Mouse (Mus musculus): Measurements from ENCODE around the gene Ndst2. TPM values are rescaled to one million over a fixed set of nuclear protein-coding genes. Genes with fewer than 3 reads are reported as not detected.

The Ndst2 gene
- 33.3 and 38.6 TPM in 2 replicates for polyA plus RNA-seq (2012; rRNA removed)

DNA sequence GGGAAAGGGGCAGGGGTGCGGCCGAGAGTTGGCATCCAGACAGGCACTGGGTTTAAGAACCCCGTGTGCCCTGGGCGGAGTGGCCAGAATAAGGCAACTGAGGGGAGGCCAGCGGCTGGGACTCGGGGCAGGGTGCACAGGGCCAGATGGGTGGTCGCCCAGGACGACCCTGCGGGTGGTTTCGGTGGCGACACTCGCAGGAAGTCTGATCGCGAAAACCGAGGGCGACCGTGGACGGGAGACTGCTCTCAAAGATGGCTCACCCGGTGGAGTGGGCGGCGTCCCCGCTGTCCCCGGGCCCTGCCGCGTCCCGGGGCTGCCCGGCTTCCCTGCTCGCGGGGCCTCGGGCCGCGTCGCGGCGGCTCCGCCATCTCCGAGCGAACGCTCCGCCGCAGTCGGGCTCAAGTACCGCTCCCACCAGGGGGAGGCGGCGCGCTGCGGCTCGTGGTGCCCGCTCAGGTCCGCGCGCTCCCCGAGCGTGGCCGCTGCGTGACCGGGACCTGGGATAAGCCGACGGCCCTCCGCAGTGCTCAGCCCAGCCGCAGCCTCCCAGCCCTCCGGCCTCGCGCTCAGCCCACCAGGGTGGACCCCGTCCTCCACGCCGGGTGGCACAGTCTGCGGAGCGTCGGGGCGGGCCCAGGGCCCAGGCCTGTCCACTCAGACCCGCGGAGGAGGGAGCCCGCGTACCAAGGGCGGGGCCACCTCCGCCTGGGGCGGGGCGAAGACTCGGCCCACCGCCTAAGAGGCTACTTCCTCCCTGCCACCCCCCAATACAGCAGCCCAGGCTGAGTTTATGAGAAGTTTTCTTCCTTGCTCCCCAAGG is at the start of gene Ndst2:
Gene Ndst2 (minus strand): TSS at position 611 of the 823 bp plus-strand sequence.
- TF ChIP-seq CTCF (IDR thresholded peaks at IDR 0.05; ENCODE audit: borderline replicate concordance, extremely low read depth, insufficient read depth, insufficient read length) (no peak), POLR2A (IDR thresholded peaks at IDR 0.05; ENCODE audit: borderline replicate concordance, extremely low read depth, insufficient read depth, insufficient read length, poor library complexity, severe bottlenecking) (peak; percentile 94)
- peak; percentile 95 for DNase-seq (ENCODE audit: low read depth)

DNA sequence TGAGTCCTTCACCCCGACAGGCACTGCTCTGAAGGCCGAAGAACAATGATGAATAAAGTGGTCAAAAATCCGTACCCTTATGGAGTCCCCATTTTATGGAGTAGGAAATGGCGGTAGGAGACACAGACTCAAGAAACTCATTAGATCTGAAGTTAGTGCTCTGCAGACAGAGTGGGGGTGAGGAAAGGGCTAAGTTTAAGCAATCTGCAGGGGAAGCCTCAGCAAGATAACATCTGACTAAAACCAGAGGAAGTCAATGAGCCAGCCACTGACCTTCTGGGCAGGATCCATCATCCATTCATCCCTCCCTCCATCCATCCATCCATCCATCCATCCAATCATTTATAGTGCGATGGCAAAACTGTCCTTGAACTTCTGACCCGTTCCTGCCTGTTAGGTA is 49.2 kb upstream of the Ndst2 start:
- no peak for TF ChIP-seq POLR2A (IDR thresholded peaks at IDR 0.05; ENCODE audit: borderline replicate concordance, extremely low read depth, insufficient read depth, insufficient read length, poor library complexity, severe bottlenecking)
- TF ChIP-seq CTCF (IDR thresholded peaks at IDR 0.05; ENCODE audit: borderline replicate concordance, extremely low read depth, insufficient read depth, insufficient read length): no peak
- no peak for DNase-seq (ENCODE audit: low read depth)

GRCm38 (mm10) chr14:20782860-20783259 is 48.5 kb upstream of the Ndst2 start:
- TF ChIP-seq CTCF (IDR thresholded peaks at IDR 0.05; ENCODE audit: borderline replicate concordance, extremely low read depth, insufficient read depth, insufficient read length) (no peak), POLR2A (IDR thresholded peaks at IDR 0.05; ENCODE audit: borderline replicate concordance, extremely low read depth, insufficient read depth, insufficient read length, poor library complexity, severe bottlenecking) (no peak)
- no peak for DNase-seq (ENCODE audit: low read depth)

- TF ChIP-seq CTCF (IDR thresholded peaks at IDR 0.05; ENCODE audit: borderline replicate concordance, extremely low read depth, insufficient read depth, insufficient read length) (no peak), POLR2A (IDR thresholded peaks at IDR 0.05; ENCODE audit: borderline replicate concordance, extremely low read depth, insufficient read depth, insufficient read length, poor library complexity, severe bottlenecking) (no peak)
- DNase-seq (ENCODE audit: low read depth): no peak
Measured at GRCm38 (mm10) chr14:20780217-20780616, 45.9 kb upstream of the Ndst2 start.

DNA sequence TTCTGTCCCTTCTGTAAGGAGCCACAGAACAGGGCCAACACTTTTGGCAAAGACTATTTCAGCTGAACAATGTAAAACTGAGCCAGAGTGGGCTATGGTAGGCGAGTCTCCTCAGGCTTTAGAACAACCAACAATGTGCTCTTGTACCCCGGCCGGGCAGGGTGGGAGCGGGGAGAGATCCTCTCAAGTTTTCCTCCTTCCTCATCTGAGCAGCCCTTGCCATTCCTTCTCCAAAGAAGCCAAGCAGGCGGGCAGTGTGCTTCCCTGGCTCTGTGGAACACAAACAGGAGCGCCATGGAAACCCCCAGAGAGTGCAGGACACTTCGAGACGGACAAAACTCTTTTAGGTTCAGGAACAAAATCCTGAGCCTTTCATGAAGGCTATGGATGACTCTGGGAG is 44.1 kb upstream of the Ndst2 start:
- TF ChIP-seq CTCF (IDR thresholded peaks at IDR 0.05; ENCODE audit: borderline replicate concordance, extremely low read depth, insufficient read depth, insufficient read length): no peak
- no peak for TF ChIP-seq POLR2A (IDR thresholded peaks at IDR 0.05; ENCODE audit: borderline replicate concordance, extremely low read depth, insufficient read depth, insufficient read length, poor library complexity, severe bottlenecking)
- DNase-seq (ENCODE audit: low read depth): no peak

- TF ChIP-seq POLR2A (IDR thresholded peaks at IDR 0.05; ENCODE audit: borderline replicate concordance, extremely low read depth, insufficient read depth, insufficient read length, poor library complexity, severe bottlenecking) (no peak), CTCF (IDR thresholded peaks at IDR 0.05; ENCODE audit: borderline replicate concordance, extremely low read depth, insufficient read depth, insufficient read length) (no peak)
- DNase-seq (ENCODE audit: low read depth): peak; percentile 61
Measured at GRCm38 (mm10) chr14:20775661-20776060, 41.3 kb upstream of the Ndst2 start.

- no peak for DNase-seq (ENCODE audit: low read depth)
Measured at GRCm38 (mm10) chr14:20773410-20773809, 39.0 kb upstream of the Ndst2 start.

DNA sequence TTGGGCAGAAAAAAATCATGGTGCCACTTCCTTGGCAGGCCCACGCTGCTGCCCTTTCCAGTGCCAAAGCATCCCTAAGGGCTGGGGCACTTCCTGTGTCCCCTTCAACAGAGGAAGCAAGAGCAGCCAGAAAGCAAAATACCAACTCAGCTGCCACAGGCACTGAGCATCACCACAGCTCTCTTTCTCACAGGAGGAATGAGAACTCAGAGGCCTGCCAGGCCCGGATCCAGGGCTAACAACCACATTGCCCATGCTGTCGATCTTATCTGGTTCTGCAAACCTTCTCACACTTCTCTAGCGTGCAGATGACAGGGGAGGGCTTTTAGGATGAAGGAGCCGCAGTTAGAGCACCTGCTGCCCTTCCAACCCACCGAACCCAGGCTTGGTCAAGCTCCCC is 38.4 kb upstream of the Ndst2 start:
- no peak for TF ChIP-seq CTCF (IDR thresholded peaks at IDR 0.05; ENCODE audit: borderline replicate concordance, extremely low read depth, insufficient read depth, insufficient read length)
- no peak for TF ChIP-seq POLR2A (IDR thresholded peaks at IDR 0.05; ENCODE audit: borderline replicate concordance, extremely low read depth, insufficient read depth, insufficient read length, poor library complexity, severe bottlenecking)
- DNase-seq (ENCODE audit: low read depth): no peak

More at GRCm38 (mm10) chr14:20773410-20773809, 39.0 kb upstream of the Ndst2 start:
- TF ChIP-seq CTCF (IDR thresholded peaks at IDR 0.05; ENCODE audit: borderline replicate concordance, extremely low read depth, insufficient read depth, insufficient read length) (no peak), POLR2A (IDR thresholded peaks at IDR 0.05; ENCODE audit: borderline replicate concordance, extremely low read depth, insufficient read depth, insufficient read length, poor library complexity, severe bottlenecking) (no peak)

DNA sequence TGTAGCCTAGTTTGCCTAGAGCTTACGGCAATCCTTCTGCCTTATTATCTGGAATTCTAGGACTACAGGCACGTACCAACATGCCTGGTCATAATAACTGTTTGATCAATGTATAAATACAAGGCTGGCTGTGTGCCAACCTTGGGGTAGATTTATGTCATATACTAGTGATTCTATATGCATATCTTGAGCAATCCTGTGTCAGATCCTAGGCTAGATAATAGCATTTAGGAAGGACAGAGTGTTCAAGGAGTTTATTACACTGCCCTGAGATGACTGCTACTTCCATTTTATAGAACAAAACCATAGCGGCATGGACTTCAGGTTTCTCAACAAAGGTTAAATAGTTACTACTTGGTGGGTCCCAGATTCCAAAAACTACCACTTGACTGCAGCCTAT is 37.6 kb upstream of the Ndst2 start:
- no peak for TF ChIP-seq POLR2A (IDR thresholded peaks at IDR 0.05; ENCODE audit: borderline replicate concordance, extremely low read depth, insufficient read depth, insufficient read length, poor library complexity, severe bottlenecking)
- TF ChIP-seq CTCF (IDR thresholded peaks at IDR 0.05; ENCODE audit: borderline replicate concordance, extremely low read depth, insufficient read depth, insufficient read length): no peak
- no peak for DNase-seq (ENCODE audit: low read depth)

GRCm38 (mm10) chr14:20768581-20768980 is 34.2 kb upstream of the Ndst2 start:
- TF ChIP-seq CTCF (IDR thresholded peaks at IDR 0.05; ENCODE audit: borderline replicate concordance, extremely low read depth, insufficient read depth, insufficient read length): no peak
- no peak for TF ChIP-seq POLR2A (IDR thresholded peaks at IDR 0.05; ENCODE audit: borderline replicate concordance, extremely low read depth, insufficient read depth, insufficient read length, poor library complexity, severe bottlenecking)
- no peak for DNase-seq (ENCODE audit: low read depth)

- no peak for TF ChIP-seq POLR2A (IDR thresholded peaks at IDR 0.05; ENCODE audit: borderline replicate concordance, extremely low read depth, insufficient read depth, insufficient read length, poor library complexity, severe bottlenecking)
- no peak for TF ChIP-seq CTCF (IDR thresholded peaks at IDR 0.05; ENCODE audit: borderline replicate concordance, extremely low read depth, insufficient read depth, insufficient read length)
- no peak for DNase-seq (ENCODE audit: low read depth)
Measured at GRCm38 (mm10) chr14:20767936-20768335, 33.6 kb upstream of the Ndst2 start.

Data from brain, embryonic 14.5 days (tissue).